14 mouse cellular contexts compared by ENCODE assay signal in the genomic region with DNA sequence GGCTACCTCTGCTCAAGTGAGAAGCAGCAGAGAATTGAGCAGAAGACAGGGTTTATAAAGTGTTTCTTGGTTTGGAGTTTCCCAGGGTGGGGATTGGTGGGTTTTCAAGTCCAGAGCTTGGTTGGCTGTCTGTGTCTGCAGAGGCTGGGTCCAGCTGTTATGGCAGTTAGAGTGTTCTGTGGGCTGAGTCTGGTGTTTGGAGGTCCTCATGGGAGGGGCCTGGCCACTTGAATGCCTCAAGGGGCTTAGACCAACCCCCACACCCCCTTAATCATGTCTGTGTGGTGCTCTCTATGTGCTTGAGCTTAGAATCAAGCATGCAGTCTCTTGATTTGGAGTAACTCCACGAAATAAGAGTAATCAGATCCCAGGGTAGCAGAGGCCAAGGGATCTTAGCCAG.
"Had no signal": no experiment of that assay in that cellular context is flagged by ENCODE, and none has a peak within 500 bp of the region (broad histone marks: within the 10 kb centered on the region; RNA-seq: fewer than 3 reads in every experiment).

No protein-coding gene starts in this region.

- H3K9me3 ChIP-seq: intestine, embryonic 15.5 days; liver, embryonic 13.5 days; midbrain, embryonic 13.5 days had no signal

- H3K4me2 ChIP-seq: intestine, embryonic 15.5 days; liver, embryonic 13.5 days; lung, embryonic 14.5 days; midbrain, embryonic 13.5 days had no signal

- ATAC-seq: intestine, embryonic 15.5 days; lung, postnatal 0 days; midbrain, embryonic 13.5 days had no signal

- DNase-seq: kidney, adult 2 months; kidney, postnatal 14 days; kidney, postnatal 4 days; left cerebral cortex, postnatal 4 days; liver, embryonic 13.5 days; lung, embryonic 14.5 days; right cerebral cortex, adult 18-20 months; right cerebral cortex, postnatal 14 days; right cerebral cortex, postnatal 4 days; thymus, postnatal 25 days had no signal

- H3K27ac ChIP-seq: intestine, embryonic 15.5 days; liver, embryonic 13.5 days; macrophage; midbrain, embryonic 13.5 days had no signal

- H3K27me3 ChIP-seq: intestine, embryonic 15.5 days; liver, embryonic 13.5 days; midbrain, embryonic 13.5 days had no signal

- H3K36me3 ChIP-seq: intestine, embryonic 15.5 days; liver, embryonic 13.5 days; midbrain, embryonic 13.5 days had no signal

- H3K4me3 ChIP-seq: intestine, embryonic 15.5 days; liver, embryonic 13.5 days; midbrain, embryonic 13.5 days had no signal

- H3K9ac ChIP-seq: intestine, embryonic 15.5 days; liver, embryonic 13.5 days; lung, embryonic 14.5 days; midbrain, embryonic 13.5 days had no signal

- H3K4me1 ChIP-seq: intestine, embryonic 15.5 days; liver, embryonic 13.5 days; midbrain, embryonic 13.5 days had no signal
